Mouse (Mus musculus) intestine, embryonic 14.5 days (tissue): ENCODE data around the gene Emg1. TPM values are rescaled to one million over a fixed set of nuclear protein-coding genes. Genes with fewer than 3 reads are reported as not detected.
"Not testable (repeated sequence)": the region's sequence is repeated elsewhere in the genome, so short reads cannot be mapped to it uniquely, and the experiment has no call there.

Experiments used
- ATAC-seq: fragments of 200-750 bp; cut with Nextera tagmentation; replicated peaks from 2 replicates; pipeline ENCODE4 v1.8.0; 2017; ENCODE audit warnings: low read depth, moderate number of reproducible peaks, moderate TSS enrichment, moderate library complexity; ENCODE audit not compliant: low FRiP score, low TSS enrichment
- DNase-seq: peaks from one replicate; pipeline ENCODE4 v3.0.0-alpha.2; 2018; ENCODE audit warnings: low spot score
- H3K27ac ChIP-seq: fragments of 300-500 bp; sonication (generic); 2 replicates; pipeline ENCODE4 v1.5.1; 2014; ENCODE audit warnings: low read depth, mild to moderate bottlenecking, control low read depth
- H3K27me3 ChIP-seq: fragments of 300-500 bp; sonication (generic); replicated peaks from 2 replicates; pipeline ENCODE4 v1.6.1; 2014; ENCODE audit warnings: low read length, control low read depth; ENCODE audit not compliant: control insufficient read depth, insufficient read depth
- H3K36me3 ChIP-seq: fragments of 300-500 bp; sonication (generic); 2 replicates; pipeline ENCODE4 v1.6.1; 2014; ENCODE audit warnings: low read length, control low read depth; ENCODE audit not compliant: control insufficient read depth, insufficient read depth
- H3K4me1 ChIP-seq: fragments of 300-500 bp; sonication (generic); replicated peaks from 2 replicates; pipeline ENCODE4 v1.6.1; 2014; ENCODE audit warnings: low read length, control low read depth, mixed read lengths; ENCODE audit not compliant: control insufficient read depth, insufficient read depth
- H3K4me2 ChIP-seq: fragments of 300-500 bp; sonication (generic); 2 replicates; pipeline ENCODE4 v1.6.1; 2014; ENCODE audit warnings: low read length
- H3K4me3 ChIP-seq: fragments of 300-500 bp; sonication (generic); 2 replicates; pipeline ENCODE4 v1.5.1; 2014; ENCODE audit warnings: low read depth, low read length, control low read depth, mixed read lengths
- H3K9ac ChIP-seq: fragments of 300-500 bp; sonication (generic); 2 replicates; pipeline ENCODE4 v1.6.1; 2014; ENCODE audit warnings: mild to moderate bottlenecking, low read length
- H3K9me3 ChIP-seq: fragments of 300-500 bp; sonication (generic); 2 replicates; pipeline ENCODE4 v1.6.1; 2016; ENCODE audit warnings: low read length, control low read depth; ENCODE audit not compliant: control insufficient read depth
- WGBS: fragments of 180-500 bp; shearing (Covaris S2); extraction: QIAGEN DNeasy Blood & Tissue Kit; methylation state at CpG from one replicate; pipeline ENCODE4 v1.1.7; 2014; 5-methylcytosine and 5-hydroxymethylcytosine counted together
- polyA plus RNA-seq: library from polyadenylated mRNA; unstranded; fragments of >200 nt; fragmentation: Nextera tagmentation; extraction: Ambion mirVana; gene quantifications from 2 replicates; pipeline ENCODE4 v1.2.1, GENCODE M21; 2014

Emg1 gene
- polyA plus RNA-seq, 1 experiment from 2014 or later = 248 TPM

GRCm38 (mm10) chr6:124696441-124697150 lies 15.4 kb downstream of the Emg1 start:
- WGBS = 92% methylated on average over 7 of the region's 7 CpGs
- H3K9me3 ChIP-seq = no peaks in the 10 kb centered on the region

DNA sequence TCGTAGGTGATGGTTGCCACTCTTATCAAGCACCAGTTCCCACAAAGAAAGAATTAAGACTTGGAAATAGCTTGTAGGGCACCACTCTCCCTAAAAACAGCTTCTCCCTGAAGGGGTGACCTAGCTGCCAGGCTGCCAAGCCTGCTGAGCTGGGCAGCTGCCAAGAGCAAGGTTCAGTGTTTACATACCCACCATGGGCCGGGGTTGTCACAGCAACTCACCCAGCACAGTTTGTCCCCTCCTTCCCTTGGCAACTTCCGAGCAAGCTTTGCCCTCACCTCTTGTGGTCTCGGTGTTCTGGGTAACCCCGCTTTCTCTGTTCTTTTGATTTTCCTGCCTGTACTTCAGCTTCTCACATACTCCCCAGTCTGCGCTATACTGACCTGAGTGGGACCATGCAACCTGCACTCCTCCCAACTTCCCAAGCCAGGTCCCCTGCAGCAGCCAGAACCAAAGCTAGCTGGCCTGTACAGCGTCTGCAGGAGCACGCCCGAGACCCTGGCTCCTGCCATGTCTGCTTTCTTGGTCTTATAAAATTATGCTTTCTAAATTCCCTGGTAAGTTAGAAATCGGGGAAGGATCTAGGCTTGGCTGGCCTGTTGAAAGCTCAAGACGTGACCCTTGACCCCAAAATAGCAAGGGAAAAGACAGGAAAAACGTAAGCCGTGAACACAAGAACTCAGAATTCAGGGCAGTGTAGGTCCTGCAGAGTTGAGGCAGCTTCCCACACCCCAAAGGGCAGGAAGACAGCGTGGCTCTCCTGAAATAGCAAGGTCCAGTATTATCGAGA lies 17.6 kb downstream of the Emg1 start:
- H3K9ac ChIP-seq = no peak overlapping the region

More at GRCm38 (mm10) chr6:124696441-124697150, 15.4 kb downstream of the Emg1 start:
- no peak overlapping the region for H3K4me3 ChIP-seq
- no peaks in the 10 kb centered on the region for H3K27me3 ChIP-seq
- H3K4me1 ChIP-seq = peaks cover 10% of the 10 kb centered on the region
- ATAC-seq = no peak
- H3K4me2 ChIP-seq = no peak overlapping the region
- no peak for DNase-seq
- no peak overlapping the region for H3K9ac ChIP-seq
- no peak overlapping the region for H3K27ac ChIP-seq
- peaks cover 31% of the 10 kb centered on the region for H3K36me3 ChIP-seq

GRCm38 (mm10) chr6:124693243-124693981 lies 18.6 kb downstream of the Emg1 start:
- ATAC-seq (peak; percentile 38; the same call in 1 of the 2 replicates), DNase-seq (no peak)
- H3K27me3 ChIP-seq = no peaks in the 10 kb centered on the region
- WGBS = 67% methylated on average over 15 of the region's 15 CpGs
- no peak overlapping the region for H3K4me2 ChIP-seq
- H3K9me3 ChIP-seq = no peaks in the 10 kb centered on the region
- H3K27ac ChIP-seq = 0 out of 2 replicates have a peak overlapping the region, but pooled peaks have one; percentile 2
- H3K4me3 ChIP-seq = no peak overlapping the region
- H3K36me3 ChIP-seq = no peaks in the 10 kb centered on the region; the same call in 1 of the 2 replicates
- peaks cover 10% of the 10 kb centered on the region for H3K4me1 ChIP-seq
- no peak overlapping the region for H3K9ac ChIP-seq

More for the DNA sequence above, 17.6 kb downstream of the Emg1 start:
- no peak overlapping the region for H3K4me3 ChIP-seq
- no peaks in the 10 kb centered on the region for H3K27me3 ChIP-seq
- no peaks in the 10 kb centered on the region for H3K9me3 ChIP-seq
- H3K27ac ChIP-seq = no peak overlapping the region; the same call in 1 of the 2 replicates
- DNase-seq (no peak), ATAC-seq (0 out of 2 replicates have a peak, but pooled peaks have one; percentile 29)
- WGBS = 75% methylated on average over 15 of the region's 15 CpGs
- no peak overlapping the region for H3K4me2 ChIP-seq
- H3K4me1 ChIP-seq = peaks cover 10% of the 10 kb centered on the region
- H3K36me3 ChIP-seq = peaks cover 9% of the 10 kb centered on the region

DNA sequence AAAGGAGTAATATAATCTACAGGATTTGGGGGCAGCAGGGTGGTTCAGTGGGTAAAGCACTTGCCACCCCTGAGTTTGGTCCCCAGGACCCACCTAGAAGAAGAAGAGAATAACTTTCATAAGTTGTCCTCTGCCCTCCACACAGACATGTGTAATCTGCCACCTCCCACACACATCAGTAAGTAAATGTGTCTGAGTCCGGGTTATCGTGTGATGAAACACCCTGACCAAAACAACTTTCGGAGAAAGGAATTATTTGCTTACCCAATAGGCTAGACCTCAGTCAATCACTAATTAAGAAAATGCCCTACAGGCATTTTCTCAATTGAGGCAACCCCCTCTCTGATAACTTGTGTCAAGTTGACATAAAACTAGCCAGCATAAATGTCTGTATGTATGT lies 21.5 kb downstream of the Emg1 start:
- H3K36me3 ChIP-seq = no peaks in the 10 kb centered on the region
- 95% methylated on average over 3 of the region's 3 CpGs for WGBS
- no peaks in the 10 kb centered on the region for H3K27me3 ChIP-seq
- no peaks in the 10 kb centered on the region for H3K9me3 ChIP-seq
- no peak overlapping the region for H3K9ac ChIP-seq
- no peak overlapping the region for H3K27ac ChIP-seq
- peaks cover 10% of the 10 kb centered on the region for H3K4me1 ChIP-seq
- H3K4me3 ChIP-seq = no peak overlapping the region
- no peak for ATAC-seq
- no peak overlapping the region for H3K4me2 ChIP-seq
- DNase-seq = no peak

GRCm38 (mm10) chr6:124689011-124689410 lies 23.0 kb downstream of the Emg1 start:
- 85% methylated on average over 3 of the region's 3 CpGs for WGBS
- no peak overlapping the region for H3K4me3 ChIP-seq
- H3K9ac ChIP-seq = no peak overlapping the region
- 0 out of 2 replicates have a peak, but pooled peaks cover 5% of the 10 kb centered on the region for H3K4me1 ChIP-seq
- no peaks in the 10 kb centered on the region for H3K36me3 ChIP-seq
- no peaks in the 10 kb centered on the region for H3K9me3 ChIP-seq
- DNase-seq = no peak
- no peaks in the 10 kb centered on the region for H3K27me3 ChIP-seq
- no peak for ATAC-seq
- no peak overlapping the region for H3K4me2 ChIP-seq
- H3K27ac ChIP-seq = no peak overlapping the region

DNA sequence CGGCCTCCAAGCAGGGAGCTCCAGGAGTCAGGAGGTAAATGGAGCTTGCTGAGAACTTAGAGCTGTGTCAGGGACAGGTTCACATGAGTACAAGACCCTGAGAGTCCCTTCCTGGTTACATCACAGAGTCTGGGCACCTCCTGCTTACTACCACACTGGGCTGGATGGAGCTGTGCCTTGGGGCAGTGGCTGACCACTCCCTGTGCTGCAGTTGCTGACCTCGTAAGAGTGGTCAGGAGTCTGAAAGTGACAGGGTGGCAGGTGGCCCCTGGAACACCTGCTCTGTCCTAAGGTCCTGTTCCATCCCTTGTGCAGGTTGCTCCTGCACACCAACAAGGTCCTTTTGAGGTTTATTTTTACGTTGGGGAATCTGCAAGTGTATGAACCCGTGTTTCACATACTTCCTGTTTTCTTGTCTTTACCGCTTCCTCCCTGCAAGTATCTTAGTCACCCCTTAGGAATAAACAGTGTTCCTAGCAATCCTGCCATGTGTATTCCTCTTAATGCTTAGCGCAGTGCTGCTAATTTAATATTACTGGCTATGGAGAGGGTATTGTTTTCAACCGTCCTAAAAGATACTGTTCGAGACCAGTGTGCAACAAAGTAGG lies 23.7 kb downstream of the Emg1 start:
- no peaks in the 10 kb centered on the region for H3K27me3 ChIP-seq
- no peaks in the 10 kb centered on the region for H3K36me3 ChIP-seq
- H3K9me3 ChIP-seq = no peaks in the 10 kb centered on the region
- H3K9ac ChIP-seq = no peak overlapping the region
- ATAC-seq (no peak), DNase-seq (no peak)
- WGBS = 77% methylated on average over 8 of the region's 8 CpGs
- H3K4me3 ChIP-seq = no peak overlapping the region
- no peak overlapping the region for H3K4me2 ChIP-seq
- H3K4me1 ChIP-seq = 0 out of 2 replicates have a peak, but pooled peaks cover 2% of the 10 kb centered on the region
- H3K27ac ChIP-seq = no peak overlapping the region

DNA sequence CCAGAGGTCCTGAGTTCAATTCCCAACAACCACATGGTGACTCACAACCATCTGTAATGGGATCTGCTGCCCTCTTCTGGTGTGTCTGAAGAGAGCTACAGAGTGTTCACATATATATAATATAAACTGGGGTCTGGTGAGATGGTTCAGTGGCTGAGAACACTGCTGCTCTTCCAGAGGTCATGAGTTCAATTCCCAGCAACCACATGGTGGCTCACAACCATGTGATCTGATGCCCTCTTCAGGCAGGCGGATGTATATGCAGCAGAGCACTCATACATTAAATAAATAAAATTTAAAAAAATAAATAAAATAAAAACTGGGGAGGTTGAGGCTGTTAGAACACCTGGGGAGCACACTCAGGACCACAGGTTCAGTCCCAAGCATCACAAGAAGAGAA lies 25.3 kb downstream of the Emg1 start:
- not testable (repeated sequence) for ATAC-seq
- WGBS = 83% methylated on average over 1 of the region's 1 CpGs

More for the DNA sequence above, 25.3 kb downstream of the Emg1 start:
- DNase-seq, H3K36me3 ChIP-seq, H3K27me3 ChIP-seq, H3K4me1 ChIP-seq, H3K4me3 ChIP-seq, H3K4me2 ChIP-seq, H3K9me3 ChIP-seq, H3K9ac ChIP-seq: not testable (repeated sequence)
- H3K27ac ChIP-seq = peak overlapping the region; percentile 62; the same call in 1 of the 2 replicates
